Mouse (Mus musculus): ENCODE results near the gene Dhx37.

Dhx37 gene

GRCm38 (mm10) chr5:125433793-125434337 is at the start of gene Dhx37:
TSS of gene Dhx37 (minus strand) at chr5:125434121.
- DNase-seq = peak; percentile 95

GRCm38 (mm10) chr5:125482474-125482873 is 48.6 kb upstream of the Dhx37 start:
- DNase-seq = no peak

- no peak for DNase-seq
Measured at GRCm38 (mm10) chr5:125480434-125481231, 46.7 kb upstream of the Dhx37 start.

- no peak for DNase-seq
Measured at GRCm38 (mm10) chr5:125479376-125479775, 45.5 kb upstream of the Dhx37 start.

GRCm38 (mm10) chr5:125478037-125478436 is 44.1 kb upstream of the Dhx37 start:
- no peak for DNase-seq

GRCm38 (mm10) chr5:125477533-125477932 is 43.6 kb upstream of the Dhx37 start:
- DNase-seq = no peak

- no peak for DNase-seq
Measured at GRCm38 (mm10) chr5:125476799-125477198, 42.9 kb upstream of the Dhx37 start.

- no peak for DNase-seq
Measured at GRCm38 (mm10) chr5:125476286-125476625, 42.3 kb upstream of the Dhx37 start.

GRCm38 (mm10) chr5:125475601-125476285 is 41.8 kb upstream of the Dhx37 start, which contains the start of gene Aacs:
TSS of gene Aacs (plus strand) at chr5:125475814.
- DNase-seq = peak; percentile 99

- DNase-seq = no peak
Measured at GRCm38 (mm10) chr5:125475030-125475429, 41.1 kb upstream of the Dhx37 start.

GRCm38 (mm10) chr5:125472796-125473475 is 39.0 kb upstream of the Dhx37 start:
- DNase-seq = no peak

- no peak for DNase-seq
Measured at GRCm38 (mm10) chr5:125470713-125471112, 36.8 kb upstream of the Dhx37 start.

GRCm38 (mm10) chr5:125467261-125467660 is 33.3 kb upstream of the Dhx37 start:
- no peak for DNase-seq

- no peak for DNase-seq
Measured at GRCm38 (mm10) chr5:125466483-125466882, 32.6 kb upstream of the Dhx37 start.

- DNase-seq = peak; percentile 94
Measured at GRCm38 (mm10) chr5:125465701-125466106, 31.8 kb upstream of the Dhx37 start.

GRCm38 (mm10) chr5:125465192-125465591 is 31.3 kb upstream of the Dhx37 start:
- no peak for DNase-seq

- peak; percentile 83 for DNase-seq
Measured at GRCm38 (mm10) chr5:125461868-125462445, 28.0 kb upstream of the Dhx37 start.

GRCm38 (mm10) chr5:125460574-125460973 is 26.7 kb upstream of the Dhx37 start:
- no peak for DNase-seq

- no peak for DNase-seq
Measured at GRCm38 (mm10) chr5:125457538-125457937, 23.6 kb upstream of the Dhx37 start.

GRCm38 (mm10) chr5:125456100-125456499 is 22.2 kb upstream of the Dhx37 start:
- DNase-seq = no peak

- no peak for DNase-seq
Measured at GRCm38 (mm10) chr5:125452573-125452972, 18.7 kb upstream of the Dhx37 start.

- DNase-seq = no peak
Measured at GRCm38 (mm10) chr5:125449306-125449705, 15.4 kb upstream of the Dhx37 start.

GRCm38 (mm10) chr5:125448631-125449030 is 14.7 kb upstream of the Dhx37 start:
- no peak for DNase-seq

Data from thymus, postnatal 4 days (tissue).